Mouse (Mus musculus) C2C12 (cell line): ENCODE results near the gene Tmem131l.

Experiments
- CTCF ChIP-seq: IDR thresholded peaks from one replicate; pipeline ENCODE4 v1.5.1; 2011; ENCODE audit not compliant: control insufficient read depth, insufficient read depth, insufficient read length
- MAX ChIP-seq: IDR thresholded peaks from one replicate; pipeline ENCODE4 v1.6.1; 2011; ENCODE audit warnings: mild to moderate bottlenecking, control low read depth

GRCm38 (mm10) chr3:84074777-84075176 lies 34.8 kb upstream of the Tmem131l start:
- TF ChIP-seq CTCF (no peak), MAX (no peak)
